Mouse (Mus musculus): ENCODE measurements around the gene Impdh1. TPM values are rescaled to one million over a fixed set of nuclear protein-coding genes. Genes with fewer than 3 reads are reported as not detected.
"Not testable (repeated sequence)": the region's sequence is repeated elsewhere in the genome, so short reads cannot be mapped to it uniquely, and the experiment has no call there.

Gene Impdh1
- polyA plus RNA-seq, 1 experiment from 2014 or later: 84.1 TPM

DNA sequence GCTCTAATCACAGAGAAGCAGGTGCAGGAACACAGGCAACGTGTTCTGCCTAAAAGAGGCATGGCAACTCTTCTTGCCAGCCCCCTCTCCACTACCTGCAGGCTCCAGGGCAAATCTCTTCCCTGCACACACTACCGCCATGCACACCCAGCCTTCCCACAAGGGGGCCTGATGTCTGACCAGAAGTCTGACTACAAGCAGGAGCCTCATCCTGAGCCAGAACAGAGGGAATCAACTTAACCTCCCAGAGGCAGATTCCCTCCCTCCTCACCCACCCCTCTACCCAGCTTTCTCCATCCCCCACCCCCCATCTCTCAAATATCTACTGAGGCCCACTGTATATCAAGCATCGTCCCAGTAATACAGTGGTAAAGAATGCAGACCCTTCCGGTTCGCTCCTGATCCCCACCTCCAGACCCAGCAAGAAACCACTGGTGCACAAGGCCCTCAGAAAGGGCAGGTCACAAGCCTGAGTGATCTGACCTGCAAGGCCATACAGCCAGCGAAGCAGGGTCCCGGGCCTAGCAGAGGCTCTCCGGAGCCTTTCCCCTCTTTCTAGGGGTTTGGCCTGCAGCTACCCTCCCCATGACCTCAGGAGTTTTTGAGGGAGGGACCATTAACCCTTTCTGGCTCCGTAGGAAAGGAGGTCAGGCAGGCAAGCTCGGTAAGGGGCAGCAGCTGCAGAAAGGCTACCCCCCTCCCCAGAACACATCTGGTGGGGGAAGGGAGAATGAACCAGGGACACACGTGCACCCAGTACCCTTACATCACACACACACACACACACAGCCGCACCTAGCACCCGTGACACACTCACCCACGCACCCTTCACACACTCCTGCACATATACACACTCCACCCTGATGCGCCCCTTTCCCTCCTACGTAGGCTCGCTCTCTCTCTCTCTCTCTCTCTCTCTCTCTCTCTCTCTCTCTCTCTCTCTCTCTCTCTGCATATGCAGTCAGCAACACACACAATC, 38.0 kb downstream of the Impdh1 start:
- H3K36me3 ChIP-seq: peaks cover 12% of the 10 kb centered on the region
- H3K9me3 ChIP-seq (replicated peaks): no peaks in the 10 kb centered on the region
- peak; percentile 79 for ATAC-seq (ENCODE audit: low FRiP score)
- WGBS: 18% methylated on average over 16 of the region's 17 CpGs
- peak overlapping the region; percentile 73 for H3K4me2 ChIP-seq
- H3K27me3 ChIP-seq (replicated peaks): peaks cover 31% of the 10 kb centered on the region
- peaks cover 16% of the 10 kb centered on the region for H3K4me1 ChIP-seq
- H3K9ac ChIP-seq (replicated peaks): peak overlapping the region; percentile 73
- peak overlapping the region; percentile 93 for H3K27ac ChIP-seq (replicated peaks)
- peak overlapping the region; percentile 59 for H3K4me3 ChIP-seq (replicated peaks)

DNA sequence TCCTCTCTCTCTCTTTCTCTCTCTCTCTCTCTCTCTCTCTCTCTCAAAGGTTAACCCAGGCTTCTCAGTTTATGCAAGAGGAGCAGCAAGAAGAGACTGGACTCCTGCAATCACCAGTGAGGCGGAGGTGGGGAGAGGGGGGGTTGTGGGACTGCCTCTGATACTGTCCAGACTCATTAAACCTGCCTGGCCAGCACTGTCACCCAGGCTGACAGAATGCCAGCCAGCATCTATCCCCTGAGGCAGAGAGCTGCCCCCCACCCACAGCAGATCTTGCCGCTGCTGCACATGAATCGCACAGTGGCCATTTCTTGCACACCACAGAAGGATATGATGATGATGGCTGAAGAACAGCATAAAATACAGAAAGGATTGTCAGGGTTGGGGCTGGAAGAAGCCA, 41.1 kb downstream of the Impdh1 start:
- Histone ChIP-seq H3K27me3 (replicated peaks) (peaks cover 52% of the 10 kb centered on the region), H3K4me2 (no peak overlapping the region), H3K4me3 (replicated peaks) (no peak overlapping the region), H3K4me1 (peaks cover 33% of the 10 kb centered on the region), H3K9ac (replicated peaks) (no peak overlapping the region), H3K9me3 (replicated peaks) (no peaks in the 10 kb centered on the region), H3K36me3 (peaks cover 12% of the 10 kb centered on the region), H3K27ac (replicated peaks) (no peak overlapping the region)
- 80% methylated on average over 3 of the region's 3 CpGs for WGBS
- no peak for ATAC-seq (ENCODE audit: low FRiP score)

DNA sequence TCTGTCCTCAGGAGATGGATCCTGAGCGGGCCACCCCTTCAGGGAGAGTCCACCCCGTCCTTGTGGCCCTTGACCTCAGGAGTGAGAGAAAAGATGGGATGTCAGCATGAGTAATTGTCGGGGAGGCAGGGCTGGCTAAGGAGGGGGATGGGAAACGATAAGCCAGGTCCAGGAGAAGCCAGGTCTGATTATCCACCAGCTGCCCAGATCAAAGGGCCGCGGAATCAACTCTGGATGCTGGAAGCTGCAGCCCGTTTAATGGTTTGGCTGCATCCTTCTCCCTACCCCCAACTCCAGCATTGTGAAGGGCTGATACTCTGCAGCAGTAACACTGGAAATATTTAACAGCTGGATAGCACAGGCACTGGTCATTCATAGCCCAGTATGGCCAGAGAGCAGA, 41.8 kb downstream of the Impdh1 start:
- no peak for ATAC-seq (ENCODE audit: low FRiP score)
- 18% methylated on average over 7 of the region's 7 CpGs for WGBS
- Histone ChIP-seq H3K27ac (replicated peaks) (no peak overlapping the region), H3K4me2 (no peak overlapping the region), H3K27me3 (replicated peaks) (peaks cover 58% of the 10 kb centered on the region), H3K4me3 (replicated peaks) (no peak overlapping the region), H3K4me1 (peaks cover 40% of the 10 kb centered on the region), H3K9ac (replicated peaks) (no peak overlapping the region), H3K9me3 (replicated peaks) (no peaks in the 10 kb centered on the region), H3K36me3 (peaks cover 12% of the 10 kb centered on the region)

GRCm38 (mm10) chr6:29170952-29171388, 45.2 kb downstream of the Impdh1 start:
- peak overlapping the region; percentile 91 for H3K4me2 ChIP-seq
- peaks cover 39% of the 10 kb centered on the region for H3K4me1 ChIP-seq
- peak overlapping the region; percentile 60 for H3K9ac ChIP-seq (replicated peaks)
- peak; percentile 46; the same call in 1 of the 2 replicates for ATAC-seq (ENCODE audit: low FRiP score)
- H3K36me3 ChIP-seq: peaks cover 8% of the 10 kb centered on the region
- H3K4me3 ChIP-seq (replicated peaks): peak overlapping the region; percentile 46
- 2% methylated on average over 40 of the region's 40 CpGs for WGBS
- H3K27me3 ChIP-seq (replicated peaks): peaks cover 67% of the 10 kb centered on the region
- H3K9me3 ChIP-seq (replicated peaks): no peaks in the 10 kb centered on the region
- no peak overlapping the region for H3K27ac ChIP-seq (replicated peaks)

GRCm38 (mm10) chr6:29170063-29170921, 45.9 kb downstream of the Impdh1 start:
- no peak overlapping the region for H3K27ac ChIP-seq (replicated peaks)
- H3K4me3 ChIP-seq (replicated peaks): peak overlapping the region; percentile 46
- no peaks in the 10 kb centered on the region for H3K9me3 ChIP-seq (replicated peaks)
- H3K4me2 ChIP-seq: peak overlapping the region; percentile 91
- H3K9ac ChIP-seq (replicated peaks): peak overlapping the region; percentile 60
- H3K4me1 ChIP-seq: peaks cover 39% of the 10 kb centered on the region
- WGBS: 1% methylated on average over 63 of the region's 63 CpGs
- peak; percentile 35 for ATAC-seq (ENCODE audit: low FRiP score)
- peaks cover 64% of the 10 kb centered on the region for H3K27me3 ChIP-seq (replicated peaks)
- peaks cover 5% of the 10 kb centered on the region for H3K36me3 ChIP-seq

- no peaks in the 10 kb centered on the region for H3K9me3 ChIP-seq (replicated peaks)
- H3K27ac ChIP-seq (replicated peaks): no peak overlapping the region
- H3K36me3 ChIP-seq: peaks cover 5% of the 10 kb centered on the region; the same call in 1 of the 2 replicates
- 7% methylated on average over 12 of the region's 12 CpGs for WGBS
- H3K4me1 ChIP-seq: peaks cover 41% of the 10 kb centered on the region
- no peak for ATAC-seq (ENCODE audit: low FRiP score)
- peak overlapping the region; percentile 60; the same call in 1 of the 2 replicates for H3K9ac ChIP-seq (replicated peaks)
- peak overlapping the region; percentile 91 for H3K4me2 ChIP-seq
- peaks cover 62% of the 10 kb centered on the region for H3K27me3 ChIP-seq (replicated peaks)
- peak overlapping the region; percentile 46 for H3K4me3 ChIP-seq (replicated peaks)
Measured at GRCm38 (mm10) chr6:29169675-29170062, 46.5 kb downstream of the Impdh1 start.

DNA sequence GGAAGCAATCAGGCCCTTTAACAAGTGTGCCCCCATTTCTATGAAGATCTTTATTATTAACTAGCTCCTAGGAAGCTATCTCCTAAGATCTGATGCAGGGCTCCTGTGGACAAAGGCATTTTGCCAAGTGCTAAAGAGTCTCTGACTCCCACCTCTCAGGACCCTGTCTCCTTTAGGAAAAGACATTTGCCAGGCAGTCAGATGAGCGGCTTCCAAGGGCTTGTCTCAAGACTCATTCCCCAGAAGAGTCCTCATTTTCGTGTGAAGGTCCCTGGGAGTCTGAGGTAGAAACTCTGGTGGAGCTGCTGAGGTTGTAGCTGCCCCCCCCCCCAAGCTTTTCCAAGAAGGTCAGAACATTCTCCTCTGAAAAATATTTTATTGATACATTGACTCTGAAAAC, 47.3 kb downstream of the Impdh1 start:
- Histone ChIP-seq H3K4me3 (replicated peaks) (no peak overlapping the region), H3K36me3 (peaks cover under 1% of the 10 kb centered on the region; the same call in 1 of the 2 replicates), H3K4me1 (peaks cover 44% of the 10 kb centered on the region), H3K27ac (replicated peaks) (no peak overlapping the region), H3K4me2 (no peak overlapping the region), H3K9me3 (replicated peaks) (no peaks in the 10 kb centered on the region), H3K27me3 (replicated peaks) (peaks cover 54% of the 10 kb centered on the region), H3K9ac (replicated peaks) (no peak overlapping the region)
- no peak for ATAC-seq (ENCODE audit: low FRiP score)
- 59% methylated on average over 2 of the region's 2 CpGs for WGBS

DNA sequence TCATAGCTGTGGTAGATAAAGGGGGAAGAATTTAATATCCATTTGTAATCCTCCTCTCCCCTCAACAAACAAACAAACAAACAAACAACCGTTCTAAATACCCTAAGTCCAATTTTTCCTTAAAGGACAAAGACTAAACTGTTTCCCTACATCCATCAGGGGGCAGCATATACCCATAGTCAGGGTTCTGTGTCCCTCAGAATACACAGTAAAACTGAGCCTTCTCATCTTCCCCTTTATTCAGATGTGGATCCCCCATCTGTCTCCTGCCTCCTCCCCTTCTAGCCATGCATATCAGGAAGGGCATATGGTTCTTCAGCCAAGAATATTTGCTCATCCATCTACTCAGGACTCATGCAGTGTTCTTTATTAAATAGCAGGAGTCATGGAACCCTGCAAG, 50.0 kb downstream of the Impdh1 start:
- Histone ChIP-seq H3K27ac (replicated peaks) (peak overlapping the region; percentile 33; the same call in 1 of the 2 replicates), H3K9me3 (replicated peaks) (no peaks in the 10 kb centered on the region), H3K27me3 (replicated peaks) (peaks cover 33% of the 10 kb centered on the region), H3K9ac (replicated peaks) (0 out of 2 replicates have a peak overlapping the region, but pooled peaks have one; percentile 17), H3K4me1 (peaks cover 57% of the 10 kb centered on the region), H3K36me3 (no peaks in the 10 kb centered on the region), H3K4me2 (no peak overlapping the region), H3K4me3 (replicated peaks) (no peak overlapping the region)
- peak; percentile 66 for ATAC-seq (ENCODE audit: low FRiP score)
- WGBS: 6% methylated on average over 1 of the region's 1 CpGs

GRCm38 (mm10) chr6:29164314-29165244, 51.6 kb downstream of the Impdh1 start, which contains the start of gene Rbm28:
Gene Rbm28 (minus strand): TSS chr6:29165006.
- peak; percentile 60 for ATAC-seq (ENCODE audit: low FRiP score)
- Histone ChIP-seq H3K4me3 (replicated peaks) (peak within 1 kb of the TSS; percentile 63), H3K9me3 (replicated peaks) (no peaks in the 10 kb centered on the region), H3K4me2 (peak within 1 kb of the TSS; percentile 90), H3K27me3 (replicated peaks) (peaks cover 21% of the 10 kb centered on the region), H3K9ac (replicated peaks) (peak within 1 kb of the TSS; percentile 67), H3K36me3 (peaks cover 7% of the 10 kb centered on the region), H3K4me1 (peaks cover 41% of the 10 kb centered on the region), H3K27ac (replicated peaks) (peak within 1 kb of the TSS; percentile 66; the same call in 1 of the 2 replicates)
- WGBS: 7% methylated on average over 42 of the region's 42 CpGs

DNA sequence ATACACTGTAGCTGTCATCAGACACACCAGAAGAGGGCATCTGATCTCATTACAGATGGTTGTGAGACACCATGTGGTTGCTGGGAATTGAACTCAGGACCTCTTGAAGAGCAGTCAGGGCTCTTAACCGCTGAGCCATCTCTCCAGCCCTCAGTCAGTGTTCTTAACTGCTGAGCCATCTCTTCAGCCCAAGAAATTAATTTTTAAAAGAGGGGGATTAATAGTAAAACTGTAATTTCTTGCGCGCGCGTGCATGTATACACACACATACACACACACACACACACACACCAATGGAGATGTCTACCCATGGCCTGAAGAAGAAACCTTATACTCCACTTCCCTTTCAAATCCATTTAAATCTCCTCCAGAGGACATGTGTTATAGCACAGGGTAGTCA, 54.9 kb downstream of the Impdh1 start:
- H3K4me3 ChIP-seq (replicated peaks); ATAC-seq (ENCODE audit: low FRiP score); H3K27ac ChIP-seq (replicated peaks); H3K27me3 ChIP-seq (replicated peaks); H3K4me2 ChIP-seq; H3K9ac ChIP-seq (replicated peaks); H3K9me3 ChIP-seq (replicated peaks): not testable (repeated sequence)
- Histone ChIP-seq H3K4me1 (peaks cover 25% of the 10 kb centered on the region), H3K36me3 (peaks cover 40% of the 10 kb centered on the region)
- WGBS: 100% methylated on average over 5 of the region's 5 CpGs

Data from neural tube, embryonic 15.5 days (tissue).